Mouse (Mus musculus) brain, embryonic 18.5 days (tissue): Measurements from ENCODE around the gene Pnmal2.
A peak's percentile ranks its signal among the peaks of the same experiment; 100 is the strongest.
"Not testable (repeated sequence)": the region's sequence is repeated elsewhere in the genome, so short reads cannot be mapped to it uniquely, and the experiment has no call there.

Experiments
- DNase-seq: peaks from one replicate; pipeline ENCODE4 v3.0.0-alpha.2; 2012; ENCODE audit warnings: low read depth, low spot score

The Pnmal2 gene

DNA sequence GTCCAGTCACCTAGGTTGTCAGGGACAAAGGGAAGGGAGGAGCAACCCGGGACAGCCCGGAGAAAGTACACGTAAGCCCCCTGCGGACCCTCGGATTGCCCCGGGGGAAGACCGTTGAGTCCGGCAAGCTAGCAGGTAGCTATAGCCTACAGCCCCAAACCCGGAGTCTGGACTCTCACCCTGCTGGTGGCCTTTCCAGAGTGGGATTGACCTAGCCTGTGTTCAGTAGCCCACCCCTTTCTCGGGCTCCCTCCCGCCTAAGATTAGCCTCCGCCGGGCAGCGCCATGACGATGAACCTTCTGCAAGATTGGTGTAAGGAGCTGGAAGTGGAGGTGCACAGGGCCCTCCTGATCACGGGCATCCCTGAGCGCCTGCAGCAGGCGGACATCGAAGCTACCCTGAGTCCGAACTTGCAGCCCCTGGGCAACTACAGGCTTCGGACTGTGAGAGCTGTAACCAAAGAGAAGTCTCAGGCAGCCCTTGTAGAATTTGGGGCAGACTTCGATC lies 380 bp downstream of the Pnmal2 start:
- DNase-seq: no peak

- DNase-seq: no peak
Observed at GRCm38 (mm10) chr7:16945419-16945818, 937 bp downstream of the Pnmal2 start.

DNA sequence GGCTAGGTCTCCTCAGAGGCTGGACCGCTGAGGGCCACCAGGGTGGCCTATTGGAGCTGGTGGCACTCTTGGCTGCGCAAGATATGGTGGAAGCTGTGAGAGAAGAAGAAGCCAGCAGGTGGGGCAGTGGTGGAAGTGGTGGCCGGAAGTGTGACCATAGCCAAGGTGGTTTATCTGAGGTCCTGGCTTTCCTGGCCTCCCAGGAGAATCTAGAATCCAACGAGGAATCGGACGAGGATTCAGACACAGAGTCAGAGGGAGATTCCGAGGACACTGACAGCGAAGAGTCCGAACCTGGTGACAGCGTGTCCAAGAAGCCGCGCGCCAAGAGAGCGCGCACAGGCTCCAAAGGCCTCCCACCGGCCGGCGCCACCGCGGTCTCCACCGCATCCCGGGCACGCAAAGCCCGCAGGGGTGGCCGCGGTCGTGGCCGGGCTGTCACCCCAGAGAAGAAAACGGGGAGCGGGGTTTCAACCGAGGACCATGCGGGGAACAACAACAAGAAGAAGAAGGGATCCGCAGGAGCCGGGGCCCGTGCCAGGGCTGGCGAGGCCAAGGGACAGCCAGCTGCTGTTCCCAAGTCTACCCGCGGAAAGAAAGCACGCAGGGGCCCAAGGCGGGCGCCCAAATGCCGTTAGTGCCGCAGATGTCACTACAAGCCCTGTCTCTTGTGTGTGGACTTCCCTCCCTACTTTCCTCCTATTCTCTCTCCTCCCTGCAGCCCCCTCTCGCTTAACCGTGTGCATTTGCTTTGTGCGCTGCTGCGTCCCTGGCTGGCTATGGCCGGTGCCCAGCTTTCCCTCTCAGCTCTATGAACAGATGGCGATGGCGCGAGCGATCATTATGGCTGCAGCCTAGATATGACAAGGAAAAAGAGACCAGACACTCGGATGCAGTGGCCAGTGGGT lies 2.2 kb downstream of the Pnmal2 start:
- DNase-seq: no peak

- DNase-seq: no peak
Observed at GRCm38 (mm10) chr7:16947349-16947895, 2.9 kb downstream of the Pnmal2 start.

DNA sequence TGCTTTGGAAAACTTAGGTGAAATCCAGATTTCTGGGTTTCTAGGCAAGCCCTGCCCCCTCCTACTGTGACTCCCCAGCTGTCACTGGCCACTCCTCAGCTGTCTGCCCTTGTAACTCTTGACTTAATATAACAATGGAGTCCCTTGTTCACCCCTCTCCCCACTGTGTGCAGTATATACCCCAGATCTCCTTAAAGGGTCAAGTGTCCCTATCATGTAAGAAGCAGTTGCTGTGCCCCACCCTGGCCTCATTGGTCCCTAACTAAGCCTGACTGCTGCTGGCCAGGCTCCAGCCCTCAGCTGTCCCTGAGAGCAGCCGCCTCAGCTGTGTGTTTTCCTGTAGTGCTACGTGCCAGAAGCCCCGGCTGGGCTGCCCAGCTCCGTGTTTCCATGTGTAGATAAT lies 3.5 kb downstream of the Pnmal2 start:
- DNase-seq: no peak

DNA sequence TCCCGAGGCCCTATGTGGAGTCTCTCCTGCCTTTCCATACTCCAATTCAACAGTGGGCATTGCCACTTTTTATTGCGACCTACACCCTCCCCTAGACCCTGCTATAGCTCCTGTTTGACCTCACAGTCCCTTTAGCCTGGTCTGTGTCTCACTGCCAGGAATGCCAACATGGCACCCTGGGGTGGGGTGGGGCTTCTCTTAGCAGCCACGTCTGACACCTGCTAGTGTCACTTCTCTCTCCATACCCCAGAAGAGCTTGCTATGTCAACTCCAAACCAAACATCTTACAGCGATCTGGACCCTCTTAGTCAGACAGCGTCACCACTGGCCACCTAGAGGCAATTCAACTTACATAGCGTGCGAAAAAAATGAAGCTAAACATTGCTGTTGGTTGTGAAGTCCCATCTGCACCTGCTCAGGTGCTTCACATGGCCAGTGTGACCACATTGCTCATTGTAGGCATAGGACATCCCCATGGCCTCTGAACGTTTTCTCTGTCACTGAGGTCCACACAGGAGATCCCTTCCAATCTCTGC lies 4.5 kb downstream of the Pnmal2 start:
- DNase-seq: no peak

DNA sequence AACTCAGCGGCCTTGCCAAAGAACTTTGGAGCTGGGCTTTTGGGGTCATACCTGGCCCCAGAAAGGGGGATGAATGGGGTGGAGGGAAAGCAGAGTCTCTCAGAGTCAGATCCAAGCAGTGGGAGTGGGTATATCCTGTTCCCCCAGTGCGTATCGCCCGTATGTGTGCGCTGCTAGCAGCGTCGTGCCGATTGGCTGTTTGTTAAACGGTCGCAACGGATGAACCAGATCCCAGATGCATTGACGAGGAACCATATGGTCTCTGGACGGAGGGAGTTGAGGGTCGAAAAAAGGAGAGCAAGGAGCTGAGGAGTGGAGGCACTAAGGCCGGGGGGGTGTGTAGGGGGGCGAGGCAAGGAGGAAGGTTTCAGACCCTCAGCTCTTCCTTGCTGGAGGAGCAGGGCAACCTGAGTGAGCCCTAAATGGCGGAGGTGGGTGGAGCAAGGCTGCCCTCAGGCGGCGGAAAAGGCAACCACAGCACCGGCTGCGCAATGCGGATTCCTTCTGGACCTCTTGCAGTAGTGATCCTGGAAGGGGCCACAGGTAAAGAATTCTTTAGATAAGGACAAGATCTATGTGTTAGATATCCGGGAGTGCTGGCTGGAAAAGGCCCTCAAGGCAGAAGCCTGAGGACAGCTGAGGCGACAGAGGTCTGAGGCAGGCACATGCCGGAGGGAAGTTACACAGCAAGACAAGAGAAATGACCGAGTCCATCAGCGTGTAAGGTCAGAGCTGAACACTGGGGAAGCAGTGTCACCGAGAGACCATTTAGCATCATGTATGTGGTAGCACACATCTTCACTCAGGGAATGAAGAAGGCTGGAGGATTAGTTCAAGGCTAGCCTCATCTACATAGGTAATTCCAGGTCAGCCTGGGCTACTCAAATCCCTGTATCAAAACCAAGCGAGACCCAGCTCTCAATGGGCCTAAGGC lies 5.7 kb downstream of the Pnmal2 start:
- DNase-seq: no peak

DNA sequence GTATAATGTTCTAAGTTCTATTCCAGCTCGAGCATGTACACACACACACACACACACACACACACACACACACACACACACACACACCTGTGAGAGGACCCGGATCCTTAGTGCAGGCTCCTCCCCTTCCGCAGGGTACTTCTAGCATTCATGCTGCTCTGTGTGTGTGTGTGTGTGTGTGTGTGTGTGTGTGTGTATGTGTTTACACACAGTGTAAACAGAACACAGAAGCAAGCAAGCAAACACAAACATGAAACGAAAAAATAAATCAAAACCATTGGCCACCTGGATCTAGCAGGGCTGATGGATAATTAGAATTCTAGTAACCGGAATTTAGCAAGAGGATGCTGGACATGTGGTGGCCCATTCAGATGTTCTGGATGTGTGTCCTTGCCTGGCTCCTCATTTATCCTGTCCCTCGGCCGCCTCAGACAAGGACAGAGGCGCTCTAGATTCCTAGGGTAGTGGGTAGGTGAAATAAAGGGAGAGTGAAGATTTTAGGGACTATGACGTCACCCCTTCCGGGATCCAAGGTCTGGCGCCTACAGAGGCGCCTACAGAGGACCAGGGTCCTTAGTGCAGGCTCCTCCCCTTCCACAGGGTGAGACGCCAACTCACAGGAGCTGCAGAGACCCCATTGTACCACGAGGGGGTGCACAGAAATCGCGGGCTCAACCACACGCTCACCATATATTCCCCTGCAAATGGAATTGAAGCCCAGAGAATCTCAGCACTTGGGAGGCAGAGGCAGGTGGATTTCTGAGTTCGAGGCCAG lies 6.6 kb downstream of the Pnmal2 start:
- no peak for DNase-seq

- not testable (repeated sequence) for DNase-seq
Observed at GRCm38 (mm10) chr7:16953776-16954175, 9.3 kb downstream of the Pnmal2 start.

GRCm38 (mm10) chr7:16955712-16956111 lies 11.2 kb downstream of the Pnmal2 start:
- no peak for DNase-seq

GRCm38 (mm10) chr7:16956410-16957265 lies 12.2 kb downstream of the Pnmal2 start:
- peak; percentile 84 for DNase-seq

DNA sequence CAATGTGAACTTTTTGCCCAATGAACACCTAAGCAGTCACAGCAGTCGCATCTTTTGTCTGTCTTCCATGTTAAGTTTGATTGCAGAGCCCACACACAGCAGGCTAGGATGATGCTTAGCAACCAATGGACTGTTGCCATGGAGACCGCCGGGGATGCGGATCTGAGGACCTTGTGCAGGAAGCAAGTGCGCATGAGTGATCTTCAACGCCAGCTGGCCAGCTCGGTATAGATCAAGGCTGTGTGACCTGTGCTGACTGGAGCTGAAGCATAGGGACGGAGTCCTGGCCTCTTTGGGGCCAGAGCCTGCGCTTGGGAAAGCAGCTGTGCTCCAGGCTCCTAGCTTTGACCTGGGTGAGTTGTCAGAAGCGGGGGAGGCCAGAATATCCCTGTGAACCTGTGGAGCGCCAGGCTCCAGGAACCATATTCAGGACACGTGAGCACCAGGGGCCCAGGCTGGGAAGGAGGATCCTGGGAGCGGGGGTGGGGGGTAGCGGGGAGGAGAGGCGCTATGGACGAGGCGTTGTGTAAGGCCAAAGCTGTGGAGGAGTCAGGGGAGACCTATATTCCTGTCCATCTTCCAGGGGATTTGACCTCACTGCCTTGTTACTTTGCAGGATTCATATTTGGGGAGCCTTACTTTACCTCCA lies 15.2 kb downstream of the Pnmal2 start, which contains the start of gene Pnmal1:
Gene Pnmal1, plus strand, starts transcription at position 141 of the 649 bp plus-strand sequence.
- peak; percentile 89 for DNase-seq

DNA sequence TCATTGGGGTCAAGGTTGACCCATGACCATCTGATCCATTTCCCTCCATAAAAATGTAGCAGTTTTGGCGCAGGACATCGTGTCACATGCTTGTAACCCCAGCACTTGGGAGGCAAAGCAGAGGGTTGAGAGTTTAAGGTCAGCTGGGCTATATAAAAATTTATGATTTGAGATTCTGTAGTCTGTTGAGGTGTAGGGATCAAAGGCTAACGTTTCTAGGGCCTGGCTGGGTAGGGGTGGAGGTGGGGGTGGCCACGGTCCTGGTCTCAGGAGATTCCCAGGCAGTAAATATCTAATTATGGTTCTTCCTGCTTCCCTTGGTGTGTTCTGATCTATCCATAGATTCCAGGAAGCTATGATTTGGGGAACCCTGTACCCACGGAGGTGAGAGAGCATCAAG lies 17.2 kb downstream of the Pnmal2 start:
- no peak for DNase-seq

DNA sequence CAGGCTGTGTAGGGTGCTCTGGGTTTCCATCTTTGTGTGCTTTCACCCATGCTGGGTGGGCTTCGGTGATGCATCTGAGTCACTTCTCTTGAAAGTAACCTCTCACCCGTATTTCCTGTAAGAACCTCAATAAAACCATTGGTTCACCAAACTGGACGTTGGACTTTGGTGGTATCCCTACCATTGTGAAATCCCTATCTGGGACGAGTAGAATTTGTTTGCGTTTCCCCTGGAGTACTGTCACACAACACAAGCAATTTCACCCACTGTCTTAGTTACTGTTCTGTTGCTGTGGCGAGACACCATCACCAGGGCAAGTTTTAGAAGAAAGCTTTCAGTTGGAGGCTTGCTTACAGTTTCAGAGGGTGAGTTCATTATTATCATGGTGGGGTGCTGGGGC lies 23.9 kb downstream of the Pnmal2 start:
- no peak for DNase-seq

GRCm38 (mm10) chr7:16971160-16971559 lies 26.7 kb downstream of the Pnmal2 start:
- DNase-seq: no peak

- no peak for DNase-seq
Observed at GRCm38 (mm10) chr7:16974018-16974417, 29.5 kb downstream of the Pnmal2 start.

GRCm38 (mm10) chr7:16976298-16976697 lies 31.8 kb downstream of the Pnmal2 start:
- no peak for DNase-seq

GRCm38 (mm10) chr7:16978173-16978572 lies 33.7 kb downstream of the Pnmal2 start:
- no peak for DNase-seq

GRCm38 (mm10) chr7:16978593-16978992 lies 34.1 kb downstream of the Pnmal2 start:
- no peak for DNase-seq
